In genomic region chr5:123235731-123236130, GRCm38 (mm10) we compare ENCODE assay signal across 8 mouse cellular contexts. TPM values are rescaled to one million over a fixed set of nuclear protein-coding genes. Genes with fewer than 3 reads are reported as not detected.
DNase-seq lines count a peak whose midpoint lies in the region; ATAC-seq and TF ChIP-seq lines count a peak whose summit lies in the region.
"Had no signal": no experiment of that assay in that cellular context is flagged by ENCODE, and none has a peak within 500 bp of the region (broad histone marks: within the 10 kb centered on the region; RNA-seq: fewer than 3 reads in every experiment).

No protein-coding gene starts in this region.

- H3K36me3 ChIP-seq in neural tube, embryonic 15.5 days: peaks cover 59% of the 10 kb centered on the region
- peaks cover 78% of the 10 kb centered on the region for H3K36me3 ChIP-seq in embryonic facial prominence, embryonic 10.5 days (replicated peaks)
- H3K36me3 ChIP-seq in intestine, embryonic 15.5 days: peaks cover 7% of the 10 kb centered on the region; the same call in 1 of the 2 replicates
- H3K36me3 ChIP-seq in liver, postnatal 0 days (replicated peaks; ENCODE audit: insufficient read depth, low read length): peaks cover 61% of the 10 kb centered on the region

- H3K4me1 ChIP-seq in neural tube, embryonic 15.5 days: peaks cover 5% of the 10 kb centered on the region; the same call in 1 of the 2 replicates
- H3K4me1 ChIP-seq in embryonic facial prominence, embryonic 10.5 days: no peaks in the 10 kb centered on the region
- H3K4me1 ChIP-seq in intestine, embryonic 15.5 days (replicated peaks): no peaks in the 10 kb centered on the region
- 0 out of 2 replicates have a peak, but pooled peaks cover 3% of the 10 kb centered on the region for H3K4me1 ChIP-seq in liver, postnatal 0 days (ENCODE audit: insufficient read depth)
- H3K4me1 ChIP-seq: hindbrain, embryonic 15.5 days had no signal

- WGBS in neural tube, embryonic 15.5 days: 47% methylated on average over 2 of the region's 2 CpGs
- 77% methylated on average over 2 of the region's 2 CpGs for WGBS in embryonic facial prominence, embryonic 10.5 days
- WGBS in intestine, embryonic 15.5 days: 24% methylated on average over 2 of the region's 2 CpGs
- whole genome bisulfite sequencing in liver, postnatal 0 days (ENCODE audit: insufficient replicate concordance): 74% methylated on average over 2 of the region's 2 CpGs

- H3K9me3 ChIP-seq in neural tube, embryonic 15.5 days (replicated peaks): no peaks in the 10 kb centered on the region
- H3K9me3 ChIP-seq in embryonic facial prominence, embryonic 10.5 days: no peaks in the 10 kb centered on the region
- H3K9me3 ChIP-seq in intestine, embryonic 15.5 days: no peaks in the 10 kb centered on the region
- H3K9me3 ChIP-seq in liver, postnatal 0 days (ENCODE audit: low read length): no peaks in the 10 kb centered on the region
- H3K9me3 ChIP-seq: hindbrain, embryonic 15.5 days had no signal

- H3K4me2 ChIP-seq in neural tube, embryonic 15.5 days: no peak overlapping the region
- no peak overlapping the region for H3K4me2 ChIP-seq in intestine, embryonic 15.5 days (replicated peaks)
- no peak overlapping the region for H3K4me2 ChIP-seq in liver, postnatal 0 days (ENCODE audit: low read depth, low read length)
- H3K4me2 ChIP-seq: hindbrain, embryonic 15.5 days had no signal

- H3K27me3 ChIP-seq in neural tube, embryonic 15.5 days (replicated peaks): no peaks in the 10 kb centered on the region
- H3K27me3 ChIP-seq in embryonic facial prominence, embryonic 10.5 days (replicated peaks; ENCODE audit: low read depth, poor library complexity, severe bottlenecking): no peaks in the 10 kb centered on the region
- no peaks in the 10 kb centered on the region for H3K27me3 ChIP-seq in intestine, embryonic 15.5 days (replicated peaks)
- no peaks in the 10 kb centered on the region for H3K27me3 ChIP-seq in liver, postnatal 0 days (ENCODE audit: insufficient read depth, low read length)
- H3K27me3 ChIP-seq: hindbrain, embryonic 15.5 days had no signal

- H3K4me3 ChIP-seq in neural tube, embryonic 15.5 days (replicated peaks): no peak overlapping the region
- H3K4me3 ChIP-seq in embryonic facial prominence, embryonic 10.5 days: no peak overlapping the region
- H3K4me3 ChIP-seq in intestine, embryonic 15.5 days (replicated peaks): no peak overlapping the region
- H3K4me3 ChIP-seq in liver, postnatal 0 days (ENCODE audit: low read depth, low read length): no peak overlapping the region
- H3K4me3 ChIP-seq: hindbrain, embryonic 15.5 days had no signal

- ATAC-seq in neural tube, embryonic 15.5 days (ENCODE audit: low FRiP score): no peak
- ATAC-seq in intestine, embryonic 15.5 days: peak; percentile 69; the same call in 1 of the 2 replicates
- ATAC-seq in liver, postnatal 0 days: peak; percentile 69

- H3K27ac ChIP-seq in neural tube, embryonic 15.5 days (replicated peaks): no peak overlapping the region
- H3K27ac ChIP-seq in embryonic facial prominence, embryonic 10.5 days (replicated peaks): no peak overlapping the region
- no peak overlapping the region for H3K27ac ChIP-seq in intestine, embryonic 15.5 days
- no peak overlapping the region for H3K27ac ChIP-seq in liver, postnatal 0 days (ENCODE audit: low read depth)
- H3K27ac ChIP-seq: hindbrain, embryonic 15.5 days had no signal

- no peak for TF ChIP-seq EP300 in liver, postnatal 0 days (IDR thresholded peaks at IDR 0.05; ENCODE audit: low read depth)

- no peak overlapping the region for H3K9ac ChIP-seq in neural tube, embryonic 15.5 days (replicated peaks)
- H3K9ac ChIP-seq in intestine, embryonic 15.5 days: no peak overlapping the region
- no peak overlapping the region for H3K9ac ChIP-seq in liver, postnatal 0 days (replicated peaks)
- H3K9ac ChIP-seq: hindbrain, embryonic 15.5 days had no signal

- peak; percentile 83 for TF ChIP-seq CTCF in liver, postnatal 0 days (IDR thresholded peaks at IDR 0.05; ENCODE audit: low read depth)

- peak; percentile 45 for DNase-seq in neural tube, embryonic 10.5 days (ENCODE audit: extremely low spot score, low spot score)
- peak; percentile 77 for DNase-seq in T-cell, adult 2 months (ENCODE audit: low spot score)
- DNase-seq in embryonic facial prominence, embryonic 10.5 days (ENCODE audit: low spot score): peak; percentile 68
- peak; percentile 86 for DNase-seq in liver, postnatal 0 days
- peak; percentile 75 to 84 for DNase-seq in spleen, postnatal 4 days (ENCODE audit: low spot score in 2 of 2)

RNA-seq across cellular contexts. Expression of gene Wdr66, which starts 16.2 kb away (rescaled TPM):
- 1.1 and 1.2 TPM in 2 replicates for polyA plus RNA-seq in neural tube, embryonic 15.5 days (2015; fragmentation: Nextera tagmentation; extraction: Ambion mirVana)
- 4.3 and 4.5 TPM in 2 replicates for polyA plus RNA-seq in embryonic facial prominence, embryonic 10.5 days (2016; fragmentation: Nextera tagmentation; extraction: Ambion mirVana)
- polyA plus RNA-seq in intestine, embryonic 15.5 days (2015; fragmentation: Nextera tagmentation; extraction: Ambion mirVana): 0.74 and 0.79 TPM in 2 replicates
- 0.06 and 0.21 TPM in 2 replicates for polyA plus RNA-seq in liver, postnatal 0 days (2015; fragmentation: Nextera tagmentation; extraction: Ambion mirVana)

RNA-seq across cellular contexts. Expression of gene Hpd, which starts 53.2 kb away (rescaled TPM):
- 0.50 TPM in 1 of 2 replicates, not detected in the other for polyA plus RNA-seq in neural tube, embryonic 15.5 days (2015; fragmentation: Nextera tagmentation; extraction: Ambion mirVana)
- polyA plus RNA-seq in embryonic facial prominence, embryonic 10.5 days (2016; fragmentation: Nextera tagmentation; extraction: Ambion mirVana): not detected in 2 replicates
- 4.7 and 6.8 TPM in 2 replicates for polyA plus RNA-seq in intestine, embryonic 15.5 days (2015; fragmentation: Nextera tagmentation; extraction: Ambion mirVana)
- polyA plus RNA-seq in liver, postnatal 0 days (2015; fragmentation: Nextera tagmentation; extraction: Ambion mirVana): 638 and 713 TPM in 2 replicates
- polyA plus RNA-seq: hindbrain, embryonic 15.5 days had no signal

Comparison
In these comparisons a context has a peak if more than half of its experiments do, and no peak if none do; other contexts are left out.
1. RNA of gene Hpd, which starts 53.2 kb away (polyA plus RNA-seq): 638 to 713 TPM in liver, postnatal 0 days; 4.7 to 6.8 TPM in intestine, embryonic 15.5 days, not detected in embryonic facial prominence, embryonic 10.5 days and 0.50 TPM in neural tube, embryonic 15.5 days; every median in the first group is over 10 times any median in the second.
2. Peak in every context shown above with its lines, with median percentiles within 50 percentile points of each other: DNase-seq.